Mouse (Mus musculus): ENCODE data around the gene Il12b. TPM values are rescaled to one million over a fixed set of nuclear protein-coding genes. Genes with fewer than 3 reads are reported as not detected.

Il12b gene
- polyA plus RNA-seq, 1 experiment from 2014 or later = 0.08 TPM

DNA sequence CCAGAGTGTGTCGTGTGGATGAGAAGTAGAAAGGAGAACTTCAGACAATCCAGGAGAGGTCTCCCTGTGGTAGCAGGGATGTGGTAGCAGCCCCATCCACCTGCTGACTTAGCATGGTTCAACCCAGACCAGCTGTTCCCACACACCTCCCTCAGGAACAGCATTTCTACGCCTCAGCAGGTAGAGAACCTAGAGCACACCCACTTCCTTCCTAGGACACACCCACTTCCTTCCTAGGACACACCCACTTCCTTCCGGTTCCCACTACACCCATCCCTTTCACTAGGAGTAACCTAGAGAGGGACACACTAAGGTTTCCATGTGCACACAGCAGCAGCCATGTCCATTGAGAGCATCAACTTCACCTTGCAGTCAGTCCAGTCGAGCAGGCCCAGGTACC lies 4.5 kb upstream of the Il12b start:
- H3K27me3 ChIP-seq (replicated peaks) = peaks cover 19% of the 10 kb centered on the region; the same call in 1 of the 2 replicates
- H3K4me1 ChIP-seq = no peaks in the 10 kb centered on the region
- H3K9me3 ChIP-seq (replicated peaks) = no peaks in the 10 kb centered on the region
- no peak overlapping the region for H3K4me2 ChIP-seq
- no peak overlapping the region for H3K4me3 ChIP-seq
- no peak overlapping the region for H3K27ac ChIP-seq
- 51% methylated on average over 4 of the region's 4 CpGs for WGBS (ENCODE audit: insufficient replicate concordance)
- H3K36me3 ChIP-seq = no peaks in the 10 kb centered on the region
- no peak overlapping the region for H3K9ac ChIP-seq
- ATAC-seq = 0 out of 2 replicates have a peak, but pooled peaks have one; percentile 15

DNA sequence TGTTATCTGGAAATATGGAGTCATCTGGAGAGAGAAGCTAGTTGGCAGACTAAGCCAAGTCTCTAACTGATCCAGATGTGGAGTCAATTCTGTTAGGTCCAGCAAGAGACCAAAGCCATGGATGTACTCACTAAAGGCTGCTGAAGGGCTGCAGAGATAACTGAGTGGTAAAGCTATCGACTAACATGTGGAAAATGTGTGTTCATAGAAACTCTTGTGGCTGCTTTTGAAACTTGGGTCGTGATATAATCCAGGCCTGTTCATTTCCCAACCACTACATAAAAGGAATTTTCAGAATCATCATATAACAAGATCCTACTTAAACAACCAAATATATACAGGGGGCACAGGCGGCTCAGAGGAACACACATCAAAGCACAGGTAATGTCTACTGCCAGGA lies 2.3 kb upstream of the Il12b start:
- Histone ChIP-seq H3K27ac (no peak overlapping the region), H3K4me2 (no peak overlapping the region), H3K4me1 (no peaks in the 10 kb centered on the region), H3K9me3 (replicated peaks) (no peaks in the 10 kb centered on the region), H3K9ac (no peak overlapping the region), H3K4me3 (no peak overlapping the region), H3K27me3 (replicated peaks) (peaks cover 19% of the 10 kb centered on the region; the same call in 1 of the 2 replicates), H3K36me3 (no peaks in the 10 kb centered on the region)
- no peak for ATAC-seq
- 53% methylated on average over 3 of the region's 3 CpGs for WGBS (ENCODE audit: insufficient replicate concordance)

DNA sequence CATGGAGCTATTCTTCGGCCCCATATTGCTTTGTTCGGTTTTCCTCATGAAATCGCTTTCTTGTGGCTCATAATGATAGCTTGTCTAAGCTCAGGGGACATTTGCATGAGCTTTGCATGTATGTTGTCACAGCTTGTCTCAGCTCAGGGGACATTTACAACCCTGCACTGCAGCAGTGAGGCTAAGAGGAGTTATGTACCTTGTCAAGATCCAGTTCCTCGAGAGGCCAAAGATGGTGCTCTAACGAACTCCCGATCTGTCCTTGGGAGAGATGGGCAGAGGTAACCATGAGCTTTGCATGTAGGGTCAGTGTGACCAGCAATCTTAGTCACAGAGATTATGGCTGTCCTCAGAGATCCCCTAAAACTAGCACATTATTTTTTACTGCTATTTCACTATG lies 1.5 kb upstream of the Il12b start:
- no peak for ATAC-seq
- H3K27ac ChIP-seq = no peak overlapping the region
- H3K36me3 ChIP-seq = no peaks in the 10 kb centered on the region
- H3K9me3 ChIP-seq (replicated peaks) = no peaks in the 10 kb centered on the region
- WGBS (ENCODE audit: insufficient replicate concordance) = 60% methylated on average over 6 of the region's 6 CpGs
- H3K4me3 ChIP-seq = no peak overlapping the region
- H3K4me2 ChIP-seq = peak overlapping the region; percentile 53; the same call in 1 of the 2 replicates
- no peaks in the 10 kb centered on the region for H3K4me1 ChIP-seq
- H3K9ac ChIP-seq = no peak overlapping the region
- H3K27me3 ChIP-seq (replicated peaks) = peaks cover 19% of the 10 kb centered on the region; the same call in 1 of the 2 replicates

DNA sequence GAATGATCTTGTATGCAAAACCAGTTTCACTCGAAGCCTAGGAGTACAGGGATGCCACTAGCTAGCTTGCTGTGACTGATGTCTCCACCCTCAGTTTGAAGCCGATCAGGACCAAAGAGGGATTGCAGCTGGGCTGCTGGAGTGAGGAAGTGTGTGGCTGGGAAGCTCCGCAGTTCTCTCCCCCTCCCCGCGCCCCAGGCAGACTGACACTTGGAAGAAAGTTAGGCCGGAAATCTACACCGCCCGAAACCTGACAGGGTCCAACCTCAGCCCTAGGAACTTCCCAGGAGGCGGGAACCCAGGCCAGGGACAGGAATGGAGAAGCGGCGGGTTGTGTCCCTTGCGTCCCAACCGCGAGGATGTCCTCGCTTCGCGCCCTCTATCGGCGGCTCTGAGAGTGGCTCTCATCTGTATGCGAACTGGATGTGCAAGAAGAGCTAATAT lies 1.1 kb upstream of the Il12b start:
- no peak overlapping the region for H3K9ac ChIP-seq
- H3K9me3 ChIP-seq (replicated peaks) = no peaks in the 10 kb centered on the region
- 3% methylated on average over 20 of the region's 20 CpGs for WGBS (ENCODE audit: insufficient replicate concordance)
- peak overlapping the region; percentile 16; the same call in 1 of the 2 replicates for H3K4me3 ChIP-seq
- H3K27me3 ChIP-seq (replicated peaks) = peaks cover 19% of the 10 kb centered on the region; the same call in 1 of the 2 replicates
- peak overlapping the region; percentile 53 for H3K4me2 ChIP-seq
- H3K4me1 ChIP-seq = no peaks in the 10 kb centered on the region
- ATAC-seq = no peak
- H3K36me3 ChIP-seq = no peaks in the 10 kb centered on the region
- H3K27ac ChIP-seq = no peak overlapping the region

- Histone ChIP-seq H3K4me2 (no peak overlapping the region), H3K36me3 (no peaks in the 10 kb centered on the region), H3K9ac (no peak overlapping the region), H3K4me1 (no peaks in the 10 kb centered on the region), H3K4me3 (no peak overlapping the region), H3K27me3 (replicated peaks) (peaks cover 19% of the 10 kb centered on the region; the same call in 1 of the 2 replicates), H3K27ac (no peak overlapping the region), H3K9me3 (replicated peaks) (no peaks in the 10 kb centered on the region)
- WGBS (ENCODE audit: insufficient replicate concordance) = 51% methylated on average over 5 of the region's 5 CpGs
- no peak for ATAC-seq
Observed at GRCm38 (mm10) chr11:44401635-44402548, 2.0 kb downstream of the Il12b start.

- Histone ChIP-seq H3K4me2 (no peak overlapping the region), H3K27me3 (replicated peaks) (peaks cover 1% of the 10 kb centered on the region; the same call in 1 of the 2 replicates), H3K9ac (no peak overlapping the region), H3K27ac (no peak overlapping the region), H3K36me3 (no peaks in the 10 kb centered on the region), H3K4me3 (no peak overlapping the region), H3K4me1 (no peaks in the 10 kb centered on the region), H3K9me3 (replicated peaks) (no peaks in the 10 kb centered on the region)
- WGBS (ENCODE audit: insufficient replicate concordance) = 71% methylated on average over 4 of the region's 4 CpGs
- ATAC-seq = no peak
Observed at GRCm38 (mm10) chr11:44405113-44405512, 5.2 kb downstream of the Il12b start.

DNA sequence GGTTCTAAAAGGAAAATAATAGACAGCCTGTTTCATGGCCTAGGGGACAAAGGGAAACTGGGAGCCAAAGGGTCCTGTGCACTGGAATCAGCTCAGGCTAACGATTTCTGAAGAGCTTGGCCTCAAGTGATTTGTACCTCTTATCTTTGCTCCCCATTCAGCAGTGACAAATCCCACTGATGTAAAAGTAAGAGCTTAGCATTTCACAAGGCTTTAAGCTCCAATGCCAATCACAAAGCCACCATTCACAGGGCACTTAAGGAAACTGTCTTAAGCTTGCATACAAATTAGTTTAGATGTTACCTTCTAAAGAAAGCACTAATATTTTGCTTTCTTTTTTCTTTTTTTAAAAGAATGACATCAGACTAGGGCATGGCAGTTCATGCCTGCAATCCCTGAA lies 6.1 kb downstream of the Il12b start:
- Histone ChIP-seq H3K27ac (no peak overlapping the region), H3K9ac (no peak overlapping the region), H3K27me3 (replicated peaks) (no peaks in the 10 kb centered on the region; the same call in 1 of the 2 replicates), H3K9me3 (replicated peaks) (no peaks in the 10 kb centered on the region), H3K36me3 (no peaks in the 10 kb centered on the region), H3K4me3 (no peak overlapping the region), H3K4me2 (no peak overlapping the region), H3K4me1 (no peaks in the 10 kb centered on the region)
- 6% methylated on average over 1 of the region's 1 CpGs for WGBS (ENCODE audit: insufficient replicate concordance)
- no peak for ATAC-seq

DNA sequence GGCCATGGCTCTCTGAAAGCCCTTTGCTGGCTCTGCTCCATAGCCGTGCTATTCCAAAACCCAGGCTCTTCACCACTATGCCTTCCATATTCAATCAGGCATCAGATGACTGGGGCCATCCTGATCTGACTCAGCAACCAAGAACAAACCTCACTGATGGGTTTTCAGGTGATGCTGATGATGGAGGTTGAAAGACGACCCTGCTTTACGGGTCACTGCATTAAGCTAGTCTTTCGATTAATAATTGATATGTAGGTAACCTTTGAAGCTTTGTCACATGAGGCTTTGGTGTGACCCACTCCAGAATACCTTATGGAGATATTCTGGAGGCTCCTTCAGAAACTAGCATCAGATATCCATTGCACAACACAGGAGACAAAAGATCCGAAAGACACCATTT lies 6.6 kb downstream of the Il12b start:
- no peak overlapping the region for H3K9ac ChIP-seq
- H3K36me3 ChIP-seq = no peaks in the 10 kb centered on the region
- no peak for ATAC-seq
- 61% methylated on average over 5 of the region's 5 CpGs for WGBS (ENCODE audit: insufficient replicate concordance)
- H3K4me2 ChIP-seq = no peak overlapping the region
- H3K9me3 ChIP-seq (replicated peaks) = no peaks in the 10 kb centered on the region
- no peaks in the 10 kb centered on the region; the same call in 1 of the 2 replicates for H3K27me3 ChIP-seq (replicated peaks)
- no peak overlapping the region for H3K4me3 ChIP-seq
- no peaks in the 10 kb centered on the region for H3K4me1 ChIP-seq
- H3K27ac ChIP-seq = no peak overlapping the region

DNA sequence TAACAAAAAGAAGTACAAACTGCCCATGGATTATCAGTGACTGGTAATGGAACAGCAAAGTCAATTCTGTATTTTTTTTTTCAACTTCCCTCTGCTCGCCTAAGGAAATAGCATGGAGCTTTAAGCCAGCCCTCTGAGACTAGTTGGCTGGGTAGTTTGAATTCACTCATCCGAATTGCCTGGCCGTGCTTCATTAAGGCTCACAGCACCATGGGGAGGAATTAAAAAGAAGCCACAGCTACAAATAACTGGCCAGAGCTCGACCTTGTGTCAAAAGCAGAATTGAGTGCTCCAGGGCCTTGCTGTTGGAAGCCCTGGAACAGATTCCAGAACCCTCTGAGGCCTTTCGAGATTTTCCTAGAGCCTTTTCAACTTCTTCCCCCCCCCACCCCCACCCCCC lies 8.8 kb downstream of the Il12b start:
- WGBS (ENCODE audit: insufficient replicate concordance) = 34% methylated on average over 5 of the region's 5 CpGs
- Histone ChIP-seq H3K4me1 (no peaks in the 10 kb centered on the region), H3K9ac (no peak overlapping the region), H3K27me3 (replicated peaks) (peaks cover 9% of the 10 kb centered on the region; the same call in 1 of the 2 replicates), H3K4me3 (no peak overlapping the region), H3K27ac (no peak overlapping the region), H3K36me3 (no peaks in the 10 kb centered on the region), H3K9me3 (replicated peaks) (no peaks in the 10 kb centered on the region), H3K4me2 (no peak overlapping the region)
- ATAC-seq = no peak

DNA sequence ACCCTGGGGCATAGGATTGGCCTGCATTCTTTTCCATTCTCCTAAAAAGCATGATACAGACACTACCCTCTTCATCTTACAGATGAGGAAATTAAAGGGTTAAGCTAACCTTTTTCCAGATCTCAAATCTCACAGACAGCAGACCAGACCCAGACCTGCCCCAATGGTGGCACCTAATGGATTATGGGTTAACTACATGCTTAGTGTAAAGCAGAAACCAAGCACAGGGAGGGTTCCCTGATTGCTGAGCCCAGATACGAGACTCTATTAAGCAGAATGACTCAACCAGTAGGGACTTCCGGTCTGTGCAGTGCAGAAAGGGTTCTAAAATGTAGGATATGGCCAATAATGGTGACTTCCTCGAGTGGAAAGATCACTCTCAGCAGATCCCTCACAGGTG lies 10.6 kb downstream of the Il12b start:
- Histone ChIP-seq H3K4me2 (no peak overlapping the region), H3K9ac (no peak overlapping the region), H3K36me3 (no peaks in the 10 kb centered on the region), H3K9me3 (replicated peaks) (no peaks in the 10 kb centered on the region), H3K27me3 (replicated peaks) (peaks cover 9% of the 10 kb centered on the region; the same call in 1 of the 2 replicates), H3K4me3 (no peak overlapping the region), H3K4me1 (no peaks in the 10 kb centered on the region), H3K27ac (no peak overlapping the region)
- ATAC-seq = no peak
- 39% methylated on average over 3 of the region's 3 CpGs for WGBS (ENCODE audit: insufficient replicate concordance)

DNA sequence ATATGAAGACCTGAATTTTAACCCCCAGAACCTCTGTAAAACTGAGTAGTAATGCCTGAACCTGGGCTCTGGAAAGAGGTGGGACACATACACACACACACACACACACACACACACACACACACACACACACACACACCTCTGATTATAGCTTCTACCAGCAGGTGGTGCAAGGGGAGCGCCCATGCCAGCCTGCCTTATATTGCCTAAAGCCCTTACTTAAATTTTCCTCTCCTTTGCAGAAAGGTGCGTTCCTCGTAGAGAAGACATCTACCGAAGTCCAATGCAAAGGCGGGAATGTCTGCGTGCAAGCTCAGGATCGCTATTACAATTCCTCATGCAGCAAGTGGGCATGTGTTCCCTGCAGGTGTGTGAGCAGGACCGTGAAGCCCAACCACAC lies 12.4 kb downstream of the Il12b start:
- H3K9me3 ChIP-seq (replicated peaks) = no peaks in the 10 kb centered on the region
- H3K4me2 ChIP-seq = no peak overlapping the region
- H3K4me3 ChIP-seq = no peak overlapping the region
- H3K27ac ChIP-seq = no peak overlapping the region
- no peak for ATAC-seq
- no peaks in the 10 kb centered on the region for H3K36me3 ChIP-seq
- 77% methylated on average over 8 of the region's 8 CpGs for WGBS (ENCODE audit: insufficient replicate concordance)
- peaks cover 12% of the 10 kb centered on the region; the same call in 1 of the 2 replicates for H3K27me3 ChIP-seq (replicated peaks)
- H3K9ac ChIP-seq = no peak overlapping the region
- H3K4me1 ChIP-seq = no peaks in the 10 kb centered on the region

- Histone ChIP-seq H3K27me3 (replicated peaks) (peaks cover 15% of the 10 kb centered on the region; the same call in 1 of the 2 replicates), H3K9me3 (replicated peaks) (no peaks in the 10 kb centered on the region), H3K36me3 (no peaks in the 10 kb centered on the region), H3K27ac (no peak overlapping the region), H3K4me3 (no peak overlapping the region), H3K4me2 (no peak overlapping the region), H3K9ac (no peak overlapping the region), H3K4me1 (no peaks in the 10 kb centered on the region)
- ATAC-seq = no peak
- 68% methylated on average over 3 of the region's 3 CpGs for WGBS (ENCODE audit: insufficient replicate concordance)
Observed at GRCm38 (mm10) chr11:44413371-44413770, 13.5 kb downstream of the Il12b start.
